Mouse (Mus musculus) kidney, adult 2 months (tissue): ENCODE measurements at regions not wholly inside any gene's neighbourhood (a gene's known extent, or its start where the extent isn't known, plus 50 kb on each side); places are given as distances from the start of the nearest gene placed in this dataset.

ENCODE experiments used
- DNase-seq: peaks from one replicate; pipeline ENCODE4 v3.0.0; 2021
- H3K27ac ChIP-seq: fragments of 200-500 bp; 2 replicates; pipeline ENCODE4 v1.5.1; 2012; ENCODE audit warnings: low read depth, low read length, control low read depth, inconsistent platforms; ENCODE audit not compliant: insufficient read depth
- H3K27me3 ChIP-seq: fragments of 200-500 bp; replicated peaks from 2 replicates; pipeline ENCODE4 v1.6.1; 2012; ENCODE audit warnings: mild to moderate bottlenecking, moderate library complexity, low read length, inconsistent platforms; ENCODE audit not compliant: control insufficient read depth, insufficient read depth
- H3K36me3 ChIP-seq: fragments of 200-500 bp; 2 replicates; pipeline ENCODE4 v1.6.1; 2012; ENCODE audit warnings: mild to moderate bottlenecking, moderate library complexity, low read length, inconsistent platforms; ENCODE audit not compliant: control insufficient read depth, insufficient read depth
- H3K4me1 ChIP-seq: fragments of 200-500 bp; 2 replicates; pipeline ENCODE4 v1.6.1; 2011; ENCODE audit warnings: low read length; ENCODE audit not compliant: control insufficient read depth, insufficient read depth
- H3K4me3 ChIP-seq: fragments of 200-500 bp; 2 replicates; pipeline ENCODE4 v1.5.1; 2011; ENCODE audit warnings: mild to moderate bottlenecking, low read depth, low read length, control low read depth; ENCODE audit not compliant: insufficient read depth
- CTCF ChIP-seq: fragments of 200-500 bp; conservative IDR thresholded peaks from 2 replicates; pipeline ENCODE4 v1.5.1; 2011; ENCODE audit warnings: low read depth, mild to moderate bottlenecking, control low read depth, low read length, moderate library complexity, mixed read lengths; ENCODE audit not compliant: insufficient read depth, insufficient read length
- POLR2A ChIP-seq: fragments of 200-500 bp; IDR thresholded peaks from one replicate; pipeline ENCODE4 v1.6.1; 2011; ENCODE audit warnings: low read depth, low read length, control low read depth
- WGBS: fragments of 180-500 bp; shearing (Covaris S2); methylation state at CpG from one replicate; pipeline ENCODE4 v1.1.7; 2018; 5-methylcytosine and 5-hydroxymethylcytosine counted together

DNA sequence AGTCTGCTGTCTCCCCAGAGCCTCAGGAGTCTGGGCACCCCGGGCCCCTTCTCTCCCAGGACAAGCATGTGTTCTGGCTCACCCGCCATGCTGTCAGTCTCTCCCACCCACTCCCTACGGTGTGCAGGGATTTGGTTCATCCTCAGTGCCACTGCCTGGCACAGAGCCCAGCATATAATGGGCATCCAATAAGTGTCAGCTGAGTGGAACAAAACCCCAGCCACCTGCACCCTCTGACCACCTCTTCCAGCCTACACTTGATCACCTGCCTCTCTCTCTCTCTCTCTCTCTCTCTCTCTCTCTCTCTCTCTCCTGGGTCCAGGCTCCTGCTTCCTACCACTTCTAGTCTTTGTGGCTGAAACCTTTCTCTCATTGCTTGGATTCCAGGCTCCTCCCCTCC, 259.9 kb upstream of the Gm4791 start:
- TF ChIP-seq CTCF (no peak), POLR2A (no peak)
- no peaks in the 10 kb centered on the region for H3K27me3 ChIP-seq
- WGBS: 42% methylated on average over 3 of the region's 3 CpGs
- H3K4me3 ChIP-seq: no peak overlapping the region
- H3K4me1 ChIP-seq: no peaks in the 10 kb centered on the region
- no peak for DNase-seq
- no peak overlapping the region for H3K27ac ChIP-seq
- H3K36me3 ChIP-seq: no peaks in the 10 kb centered on the region

DNA sequence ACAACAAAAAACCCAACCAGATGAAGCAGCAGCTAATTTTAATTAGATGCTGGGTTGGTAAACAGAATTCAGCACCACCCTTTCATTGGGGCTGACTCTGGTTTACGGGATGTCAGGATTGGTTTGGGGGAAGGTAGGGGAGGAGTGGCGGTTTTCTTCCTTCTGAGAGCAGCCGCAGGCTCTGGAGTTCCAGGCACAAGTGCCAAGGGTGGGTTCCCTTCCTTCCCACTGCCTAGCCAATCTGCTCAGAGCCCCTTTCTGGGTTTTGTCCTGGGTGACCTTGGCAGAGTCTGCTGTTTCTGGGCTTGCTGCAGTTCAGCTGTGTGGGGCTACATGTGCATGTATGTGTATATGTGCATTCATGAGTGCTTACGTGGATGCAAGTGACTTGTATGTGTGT, 260.5 kb upstream of the Gm4791 start:
- no peaks in the 10 kb centered on the region for H3K36me3 ChIP-seq
- no peak for DNase-seq
- no peaks in the 10 kb centered on the region for H3K4me1 ChIP-seq
- WGBS: 65% methylated on average over 4 of the region's 4 CpGs
- H3K4me3 ChIP-seq: no peak overlapping the region
- H3K27me3 ChIP-seq: no peaks in the 10 kb centered on the region
- TF ChIP-seq POLR2A: no peak
- TF ChIP-seq CTCF: no peak
- no peak overlapping the region for H3K27ac ChIP-seq

GRCm38 (mm10) chr9:46737446-46737845, 261.1 kb upstream of the Gm4791 start:
- Histone ChIP-seq H3K4me1 (no peaks in the 10 kb centered on the region), H3K4me3 (no peak overlapping the region), H3K27ac (no peak overlapping the region), H3K27me3 (no peaks in the 10 kb centered on the region), H3K36me3 (no peaks in the 10 kb centered on the region)
- no peak for DNase-seq
- no peak for TF ChIP-seq POLR2A
- no peak for TF ChIP-seq CTCF
- WGBS: 57% methylated on average over 3 of the region's 3 CpGs

- TF ChIP-seq POLR2A (no peak), CTCF (no peak)
- H3K4me1 ChIP-seq: no peaks in the 10 kb centered on the region
- no peak for DNase-seq
- no peak overlapping the region for H3K27ac ChIP-seq
- H3K27me3 ChIP-seq: no peaks in the 10 kb centered on the region
- H3K4me3 ChIP-seq: no peak overlapping the region
- H3K36me3 ChIP-seq: no peaks in the 10 kb centered on the region
Measured at GRCm38 (mm10) chr9:46736232-46736631, 262.3 kb upstream of the Gm4791 start.

- TF ChIP-seq POLR2A (no peak), CTCF (peak; percentile 79)
- 3% methylated on average over 4 of the region's 4 CpGs for WGBS
- Histone ChIP-seq H3K27me3 (no peaks in the 10 kb centered on the region), H3K4me3 (no peak overlapping the region), H3K36me3 (no peaks in the 10 kb centered on the region), H3K4me1 (no peaks in the 10 kb centered on the region), H3K27ac (no peak overlapping the region)
- DNase-seq: peak; percentile 83
Measured at GRCm38 (mm10) chr9:46735664-46736067, 262.9 kb upstream of the Gm4791 start.

- 59% methylated on average over 5 of the region's 5 CpGs for WGBS
- TF ChIP-seq POLR2A (no peak), CTCF (no peak)
- no peak overlapping the region for H3K4me3 ChIP-seq
- no peaks in the 10 kb centered on the region for H3K36me3 ChIP-seq
- H3K27me3 ChIP-seq: no peaks in the 10 kb centered on the region
- no peak overlapping the region for H3K27ac ChIP-seq
- DNase-seq: no peak
- no peaks in the 10 kb centered on the region for H3K4me1 ChIP-seq
Measured at GRCm38 (mm10) chr9:46728465-46728864, 270.1 kb upstream of the Gm4791 start.

GRCm38 (mm10) chr9:46724231-46724630, 274.3 kb upstream of the Gm4791 start:
- Histone ChIP-seq H3K27me3 (no peaks in the 10 kb centered on the region), H3K4me1 (no peaks in the 10 kb centered on the region), H3K27ac (no peak overlapping the region), H3K4me3 (no peak overlapping the region), H3K36me3 (no peaks in the 10 kb centered on the region)
- 88% methylated on average over 5 of the region's 5 CpGs for WGBS
- TF ChIP-seq POLR2A: no peak
- no peak for TF ChIP-seq CTCF
- DNase-seq: no peak

DNA sequence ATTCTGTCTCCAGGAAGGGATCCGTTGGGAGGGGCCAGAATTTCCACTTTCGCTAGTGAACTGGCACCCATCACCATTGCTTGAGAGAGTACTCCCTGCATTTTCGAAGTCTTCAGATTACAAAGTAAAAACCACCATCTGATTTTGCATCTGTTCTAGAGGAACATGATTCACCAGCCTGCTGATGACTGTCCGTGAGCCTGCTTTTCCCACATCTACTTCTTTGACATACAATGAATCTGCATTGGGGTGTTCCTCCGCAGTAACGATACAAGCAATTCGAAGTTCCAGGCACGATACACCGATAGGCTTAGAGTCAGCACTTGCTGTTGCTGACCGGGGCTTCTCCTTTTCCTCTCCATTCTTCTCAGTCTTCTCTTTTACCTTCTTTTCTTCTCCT, 285.1 kb upstream of the Gm4791 start:
- Histone ChIP-seq H3K4me1 (no peaks in the 10 kb centered on the region), H3K36me3 (no peaks in the 10 kb centered on the region), H3K27ac (no peak overlapping the region), H3K27me3 (no peaks in the 10 kb centered on the region), H3K4me3 (no peak overlapping the region)
- no peak for DNase-seq
- WGBS: 87% methylated on average over 10 of the region's 10 CpGs
- TF ChIP-seq POLR2A (no peak), CTCF (no peak)
